Mouse (Mus musculus): Measurements from ENCODE around the gene Hist1h4c. TPM values are rescaled to one million over a fixed set of nuclear protein-coding genes. Genes with fewer than 3 reads are reported as not detected.

The Hist1h4c gene
- polyA plus RNA-seq, 1 experiment from 2014 or later: 11.6 TPM

DNA sequence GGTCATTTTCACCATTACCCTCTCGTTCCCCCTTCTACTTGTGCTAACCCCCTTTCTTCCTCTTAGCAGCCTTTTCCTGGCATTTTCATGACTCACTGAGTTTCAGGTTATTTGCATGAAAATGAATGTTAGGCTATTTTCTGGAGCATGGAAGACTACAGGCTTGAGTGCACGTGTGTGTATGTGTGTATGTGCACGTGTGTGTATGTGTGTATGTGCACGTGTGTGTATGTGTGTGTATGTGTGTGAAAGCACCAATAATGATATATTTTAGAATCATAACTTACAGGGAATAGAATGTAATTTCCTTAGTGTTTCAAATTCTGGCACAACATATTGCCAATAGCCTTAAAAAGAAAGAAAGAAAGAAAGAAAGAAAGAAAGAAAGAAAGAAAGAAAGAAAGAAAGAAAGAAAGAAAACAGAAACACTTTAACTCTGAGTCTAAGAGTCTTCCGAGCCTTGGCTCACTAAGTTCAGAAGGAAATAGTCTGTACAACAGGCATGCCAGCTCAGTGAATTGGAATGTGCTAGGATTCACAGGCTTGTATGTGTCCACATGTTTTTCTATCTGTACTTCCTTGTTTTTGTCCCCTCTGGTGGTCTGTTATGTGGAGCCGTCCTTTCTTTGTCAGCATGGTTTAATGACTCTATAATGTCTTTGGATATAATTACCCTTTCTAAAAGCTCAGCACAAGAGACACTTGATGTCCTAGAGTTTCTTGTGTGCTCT lies 38.5 kb downstream of the Hist1h4c start:
- H3K27me3 ChIP-seq (replicated peaks): peaks cover 7% of the 10 kb centered on the region; the same call in 1 of the 2 replicates
- H3K27ac ChIP-seq: no peak overlapping the region
- WGBS (ENCODE audit: insufficient replicate concordance): 50% methylated on average over 6 of the region's 6 CpGs
- H3K4me1 ChIP-seq: no peaks in the 10 kb centered on the region
- H3K9ac ChIP-seq: no peak overlapping the region
- H3K4me3 ChIP-seq: no peak overlapping the region
- ATAC-seq: no peak
- H3K4me2 ChIP-seq: no peak overlapping the region
- H3K9me3 ChIP-seq (replicated peaks): no peaks in the 10 kb centered on the region
- H3K36me3 ChIP-seq: no peaks in the 10 kb centered on the region

Small RNA genes lying within 50 kb of the gene (microRNA-seq; reads per million reads assigned to microRNA genes)
- gene Gm44314 (not detected), gene Gm44350 (not detected)

Other genes with a start within 250 kb of the Hist1h4c start
- 1.9 and 2.5 TPM in 2 replicates for gene Btn1a1, start 232.6 kb downstream of the Hist1h4c start, polyA plus RNA-seq (2016; fragmentation: Nextera tagmentation; extraction: Ambion mirVana)
- 0.07 TPM in 1 of 2 replicates, not detected in the other for gene Btn2a2, start 209.6 kb downstream of the Hist1h4c start, polyA plus RNA-seq (2016; fragmentation: Nextera tagmentation; extraction: Ambion mirVana)
- gene Hist1h4h, start 167.4 kb downstream of the Hist1h4c start, polyA plus RNA-seq (2016; fragmentation: Nextera tagmentation; extraction: Ambion mirVana): 4.4 and 4.7 TPM in 2 replicates
- 7.8 and 13.9 TPM in 2 replicates for gene Hist1h2af, start 164.5 kb downstream of the Hist1h4c start, polyA plus RNA-seq (2016; fragmentation: Nextera tagmentation; extraction: Ambion mirVana)
- 12.9 and 16.3 TPM in 2 replicates for gene Hist1h3g, start 163.0 kb downstream of the Hist1h4c start, polyA plus RNA-seq (2016; fragmentation: Nextera tagmentation; extraction: Ambion mirVana)
- gene Hist1h2bh, start 155.1 kb downstream of the Hist1h4c start, polyA plus RNA-seq (2016; fragmentation: Nextera tagmentation; extraction: Ambion mirVana): 1.4 and 1.5 TPM in 2 replicates
- gene Hist1h3f, start 154.4 kb downstream of the Hist1h4c start, polyA plus RNA-seq (2016; fragmentation: Nextera tagmentation; extraction: Ambion mirVana): 1.3 and 1.6 TPM in 2 replicates
- gene Hist1h4f, start 146.8 kb downstream of the Hist1h4c start, polyA plus RNA-seq (2016; fragmentation: Nextera tagmentation; extraction: Ambion mirVana): 1.1 and 1.6 TPM in 2 replicates
- gene Hist1h1d, start 145.2 kb downstream of the Hist1h4c start, polyA plus RNA-seq (2016; fragmentation: Nextera tagmentation; extraction: Ambion mirVana): 0.89 and 0.93 TPM in 2 replicates
- 4.9 and 6.2 TPM in 2 replicates for gene Hist1h3e, start 136.1 kb downstream of the Hist1h4c start, polyA plus RNA-seq (2016; fragmentation: Nextera tagmentation; extraction: Ambion mirVana)
- 106 and 109 TPM in 2 replicates for gene Hist1h2ae, start 127.2 kb downstream of the Hist1h4c start, polyA plus RNA-seq (2016; fragmentation: Nextera tagmentation; extraction: Ambion mirVana)
- gene Hist1h2bg, start 127.1 kb downstream of the Hist1h4c start, polyA plus RNA-seq (2016; fragmentation: Nextera tagmentation; extraction: Ambion mirVana): 10.7 and 14.4 TPM in 2 replicates
- gene Hist1h2bf, start 124.3 kb downstream of the Hist1h4c start, polyA plus RNA-seq (2016; fragmentation: Nextera tagmentation; extraction: Ambion mirVana): 7.1 and 9.9 TPM in 2 replicates
- gene Hist1h2ad, start 124.1 kb downstream of the Hist1h4c start, polyA plus RNA-seq (2016; fragmentation: Nextera tagmentation; extraction: Ambion mirVana): 1.2 and 3.1 TPM in 2 replicates
- 5.3 and 6.2 TPM in 2 replicates for gene Hist1h3d, start 122.7 kb downstream of the Hist1h4c start, polyA plus RNA-seq (2016; fragmentation: Nextera tagmentation; extraction: Ambion mirVana)
- gene Hist1h4d, start 116.9 kb downstream of the Hist1h4c start, polyA plus RNA-seq (2016; fragmentation: Nextera tagmentation; extraction: Ambion mirVana): 128 and 134 TPM in 2 replicates
- 2.1 and 2.2 TPM in 2 replicates for gene Hist1h2be, start 77.3 kb downstream of the Hist1h4c start, polyA plus RNA-seq (2016; fragmentation: Nextera tagmentation; extraction: Ambion mirVana)
- 26.5 and 27.9 TPM in 2 replicates for gene Hist1h1e, start 75.9 kb downstream of the Hist1h4c start, polyA plus RNA-seq (2016; fragmentation: Nextera tagmentation; extraction: Ambion mirVana)
- gene Hist1h2ac, start 14.5 kb downstream of the Hist1h4c start, polyA plus RNA-seq (2016; fragmentation: Nextera tagmentation; extraction: Ambion mirVana): 0.91 and 1.3 TPM in 2 replicates
- 75.3 and 75.6 TPM in 2 replicates for gene Hist1h2bc, start 14.3 kb downstream of the Hist1h4c start, polyA plus RNA-seq (2016; fragmentation: Nextera tagmentation; extraction: Ambion mirVana)
- not detected in 2 replicates for gene Hist1h1t, start 2.6 kb downstream of the Hist1h4c start, polyA plus RNA-seq (2016; fragmentation: Nextera tagmentation; extraction: Ambion mirVana)
- gene Hfe, start 12.4 kb upstream of the Hist1h4c start, polyA plus RNA-seq (2016; fragmentation: Nextera tagmentation; extraction: Ambion mirVana): 4.9 and 5.7 TPM in 2 replicates
- gene Hist1h1c, start 40.4 kb upstream of the Hist1h4c start, polyA plus RNA-seq (2016; fragmentation: Nextera tagmentation; extraction: Ambion mirVana): 56.9 and 57.2 TPM in 2 replicates
- 4.8 and 6.7 TPM in 2 replicates for gene Hist1h3c, start 47.1 kb upstream of the Hist1h4c start, polyA plus RNA-seq (2016; fragmentation: Nextera tagmentation; extraction: Ambion mirVana)
- 4.6 and 5.5 TPM in 2 replicates for gene Hist1h2bb, start 48.3 kb upstream of the Hist1h4c start, polyA plus RNA-seq (2016; fragmentation: Nextera tagmentation; extraction: Ambion mirVana)
- gene Hist1h2ab, start 52.7 kb upstream of the Hist1h4c start, polyA plus RNA-seq (2016; fragmentation: Nextera tagmentation; extraction: Ambion mirVana): 70.3 TPM in 2 replicates
- 15.2 and 16.6 TPM in 2 replicates for gene Hist1h3b, start 53.8 kb upstream of the Hist1h4c start, polyA plus RNA-seq (2016; fragmentation: Nextera tagmentation; extraction: Ambion mirVana)
- gene Hist1h4b, start 58.6 kb upstream of the Hist1h4c start, polyA plus RNA-seq (2016; fragmentation: Nextera tagmentation; extraction: Ambion mirVana): 4.5 and 5.7 TPM in 2 replicates
- gene Hist1h4a, start 62.8 kb upstream of the Hist1h4c start, polyA plus RNA-seq (2016; fragmentation: Nextera tagmentation; extraction: Ambion mirVana): 0.44 and 0.93 TPM in 2 replicates
- gene Hist1h3a, start 63.9 kb upstream of the Hist1h4c start, polyA plus RNA-seq (2016; fragmentation: Nextera tagmentation; extraction: Ambion mirVana): 5.5 and 6.8 TPM in 2 replicates
- 4.9 and 5.8 TPM in 2 replicates for gene Hist1h1a, start 65.2 kb upstream of the Hist1h4c start, polyA plus RNA-seq (2016; fragmentation: Nextera tagmentation; extraction: Ambion mirVana)
- not detected in 2 replicates for gene Trim38, start 71.5 kb upstream of the Hist1h4c start, polyA plus RNA-seq (2016; fragmentation: Nextera tagmentation; extraction: Ambion mirVana)
- 0.35 and 0.43 TPM in 2 replicates for gene Slc17a2, start 108.5 kb upstream of the Hist1h4c start, polyA plus RNA-seq (2016; fragmentation: Nextera tagmentation; extraction: Ambion mirVana)
- 0.72 and 0.79 TPM in 2 replicates for gene Slc17a3, start 141.0 kb upstream of the Hist1h4c start, polyA plus RNA-seq (2016; fragmentation: Nextera tagmentation; extraction: Ambion mirVana)
- gene Slc17a1, start 169.3 kb upstream of the Hist1h4c start, polyA plus RNA-seq (2016; fragmentation: Nextera tagmentation; extraction: Ambion mirVana): not detected in 2 replicates
- gene Slc17a4, start 216.6 kb upstream of the Hist1h4c start, polyA plus RNA-seq (2016; fragmentation: Nextera tagmentation; extraction: Ambion mirVana): 0.06 TPM in 1 of 2 replicates, not detected in the other
- gene Hist1h2ba, start 235.7 kb upstream of the Hist1h4c start, polyA plus RNA-seq (2016; fragmentation: Nextera tagmentation; extraction: Ambion mirVana): not detected in 2 replicates
- not detected in 2 replicates for gene Hist1h2aa, start 236.0 kb upstream of the Hist1h4c start, polyA plus RNA-seq (2016; fragmentation: Nextera tagmentation; extraction: Ambion mirVana)